Mouse (Mus musculus): Measurements from ENCODE around the gene Psd4. TPM values are rescaled to one million over a fixed set of nuclear protein-coding genes. Genes with fewer than 3 reads are reported as not detected.

Psd4 gene
- polyA plus RNA-seq, 1 experiment from 2014 or later, result 0.77 TPM

DNA sequence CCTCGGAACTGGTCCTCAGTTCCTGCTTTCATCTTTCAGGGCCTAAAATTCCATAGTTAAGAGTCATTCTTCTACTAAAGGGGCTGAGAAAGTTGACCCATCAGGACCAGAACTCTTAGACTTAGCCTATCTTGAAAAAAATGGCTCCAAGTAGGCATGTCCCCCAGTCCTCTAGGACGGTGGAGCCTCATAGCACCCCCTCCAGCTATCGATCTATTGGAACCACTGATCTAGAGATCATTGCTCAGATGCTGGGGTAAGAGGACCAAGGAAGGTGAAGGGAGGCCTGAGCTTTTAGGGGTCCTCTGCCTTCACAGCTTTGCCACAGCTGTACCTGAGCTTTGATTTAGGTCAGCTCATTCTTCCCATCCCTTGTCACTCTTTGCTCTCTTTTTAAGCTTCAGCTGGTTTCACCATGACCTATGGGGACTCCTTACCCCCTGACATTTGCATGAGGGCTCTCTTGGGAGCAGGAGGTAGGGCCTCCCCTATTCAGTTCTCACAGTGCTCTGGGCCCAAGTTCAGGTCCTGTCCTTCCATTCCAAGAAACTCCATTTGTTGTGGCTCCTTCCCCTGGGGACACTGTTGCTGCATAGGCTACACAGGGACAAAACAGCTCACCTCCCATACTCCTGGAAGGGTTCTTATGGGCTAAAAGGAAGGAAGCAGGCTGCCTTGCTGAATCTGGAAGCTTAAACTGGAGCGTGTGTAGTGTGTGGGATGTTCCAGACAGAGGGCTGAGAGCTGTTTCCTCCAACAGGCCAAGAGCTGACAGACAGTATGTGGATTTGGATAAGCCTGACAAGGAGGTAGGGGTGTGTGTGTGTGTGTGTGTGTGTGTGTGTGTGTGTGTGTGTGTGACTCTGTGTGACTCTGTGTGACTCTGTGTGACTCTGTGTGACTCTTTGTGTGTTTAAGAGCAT, 20.2 kb downstream of the Psd4 start:
- 92% methylated on average over 4 of the region's 4 CpGs for WGBS
- Histone ChIP-seq H3K9me3 (no peaks in the 10 kb centered on the region), H3K4me2 (replicated peaks) (no peak overlapping the region), H3K4me1 (no peaks in the 10 kb centered on the region), H3K27ac (replicated peaks) (no peak overlapping the region), H3K4me3 (no peak overlapping the region), H3K9ac (replicated peaks) (no peak overlapping the region), H3K36me3 (no peaks in the 10 kb centered on the region), H3K27me3 (no peaks in the 10 kb centered on the region)
- ATAC-seq (ENCODE audit: low FRiP score, low read depth), result no peak

DNA sequence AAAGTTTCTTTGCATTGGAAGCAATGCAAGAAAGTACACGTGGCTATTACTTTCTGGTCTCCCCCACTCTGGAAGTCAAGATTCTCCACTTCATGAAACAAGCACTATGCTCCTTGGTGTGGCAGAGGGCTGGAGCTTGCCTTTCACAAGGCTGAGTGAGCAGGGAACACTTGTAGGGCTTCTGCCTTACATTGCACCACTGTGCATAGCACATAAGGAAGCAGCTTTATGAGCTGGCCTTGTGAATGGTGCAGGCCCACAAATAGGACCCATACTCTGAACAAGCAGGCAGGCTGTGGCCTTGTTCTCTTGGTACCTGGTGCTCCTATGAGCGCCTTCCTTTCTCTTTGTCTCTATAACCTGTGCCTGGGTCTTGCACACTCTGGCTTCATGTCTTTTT, 25.9 kb downstream of the Psd4 start:
- no peaks in the 10 kb centered on the region for H3K4me1 ChIP-seq
- WGBS, result 85% methylated on average over 2 of the region's 2 CpGs
- H3K27ac ChIP-seq (replicated peaks), result no peak overlapping the region
- H3K4me2 ChIP-seq (replicated peaks), result no peak overlapping the region
- H3K4me3 ChIP-seq, result no peak overlapping the region
- no peak for ATAC-seq (ENCODE audit: low FRiP score, low read depth)
- no peaks in the 10 kb centered on the region for H3K9me3 ChIP-seq
- H3K9ac ChIP-seq (replicated peaks), result no peak overlapping the region
- no peaks in the 10 kb centered on the region for H3K36me3 ChIP-seq
- H3K27me3 ChIP-seq, result no peaks in the 10 kb centered on the region

DNA sequence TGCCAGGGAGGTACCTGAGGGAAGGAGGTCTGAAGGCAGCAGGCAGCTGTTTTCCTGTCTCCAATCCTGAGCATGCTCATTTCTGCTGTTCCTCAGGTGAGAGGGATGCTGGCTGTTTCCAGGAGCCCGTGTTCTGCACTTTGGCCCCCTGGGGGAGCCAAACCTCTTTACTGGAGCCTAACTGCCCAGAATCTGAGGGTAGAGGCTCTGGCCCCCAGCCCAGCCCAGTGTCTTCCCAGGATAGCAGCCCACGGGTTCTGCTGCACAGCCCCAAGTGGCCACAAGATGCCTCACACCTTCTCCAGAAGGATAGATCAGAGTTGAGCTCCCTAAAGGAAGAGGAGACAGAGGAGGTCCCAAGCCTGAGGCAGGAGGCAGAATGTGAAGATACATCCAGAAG, 29.7 kb downstream of the Psd4 start:
- no peak overlapping the region for H3K4me2 ChIP-seq (replicated peaks)
- H3K9ac ChIP-seq (replicated peaks), result no peak overlapping the region
- 22% methylated on average over 2 of the region's 2 CpGs for WGBS
- no peak overlapping the region for H3K4me3 ChIP-seq
- no peaks in the 10 kb centered on the region for H3K4me1 ChIP-seq
- no peaks in the 10 kb centered on the region for H3K27me3 ChIP-seq
- H3K27ac ChIP-seq (replicated peaks), result no peak overlapping the region
- ATAC-seq (ENCODE audit: low FRiP score, low read depth), result no peak
- no peaks in the 10 kb centered on the region for H3K36me3 ChIP-seq
- no peaks in the 10 kb centered on the region for H3K9me3 ChIP-seq

DNA sequence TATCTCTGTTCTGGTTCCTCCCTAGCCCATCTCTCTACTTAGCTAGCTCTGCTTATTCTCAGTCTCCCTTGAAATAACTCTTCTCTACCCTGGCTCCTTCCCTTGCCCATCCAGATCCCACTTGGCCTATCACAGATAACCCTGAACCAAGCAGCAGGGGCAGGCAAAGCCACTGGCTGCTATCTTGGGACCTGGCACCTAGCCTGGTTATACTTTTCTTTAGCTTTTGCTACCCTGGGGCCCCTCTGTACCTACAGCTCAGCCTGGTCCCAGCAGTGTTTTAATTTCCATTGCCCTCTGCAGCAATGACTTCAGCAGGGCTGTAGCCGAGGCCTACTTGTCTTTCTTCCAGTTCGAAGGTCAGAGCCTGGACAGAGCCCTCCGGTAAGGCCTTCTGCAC, 33.3 kb downstream of the Psd4 start:
- H3K9me3 ChIP-seq, result no peaks in the 10 kb centered on the region
- no peak for ATAC-seq (ENCODE audit: low FRiP score, low read depth)
- H3K27me3 ChIP-seq, result peaks cover 18% of the 10 kb centered on the region
- H3K4me2 ChIP-seq (replicated peaks), result no peak overlapping the region
- no peaks in the 10 kb centered on the region for H3K36me3 ChIP-seq
- H3K4me3 ChIP-seq, result no peak overlapping the region
- peaks cover 6% of the 10 kb centered on the region for H3K4me1 ChIP-seq
- no peak overlapping the region for H3K9ac ChIP-seq (replicated peaks)
- no peak overlapping the region for H3K27ac ChIP-seq (replicated peaks)
- 89% methylated on average over 3 of the region's 3 CpGs for WGBS

DNA sequence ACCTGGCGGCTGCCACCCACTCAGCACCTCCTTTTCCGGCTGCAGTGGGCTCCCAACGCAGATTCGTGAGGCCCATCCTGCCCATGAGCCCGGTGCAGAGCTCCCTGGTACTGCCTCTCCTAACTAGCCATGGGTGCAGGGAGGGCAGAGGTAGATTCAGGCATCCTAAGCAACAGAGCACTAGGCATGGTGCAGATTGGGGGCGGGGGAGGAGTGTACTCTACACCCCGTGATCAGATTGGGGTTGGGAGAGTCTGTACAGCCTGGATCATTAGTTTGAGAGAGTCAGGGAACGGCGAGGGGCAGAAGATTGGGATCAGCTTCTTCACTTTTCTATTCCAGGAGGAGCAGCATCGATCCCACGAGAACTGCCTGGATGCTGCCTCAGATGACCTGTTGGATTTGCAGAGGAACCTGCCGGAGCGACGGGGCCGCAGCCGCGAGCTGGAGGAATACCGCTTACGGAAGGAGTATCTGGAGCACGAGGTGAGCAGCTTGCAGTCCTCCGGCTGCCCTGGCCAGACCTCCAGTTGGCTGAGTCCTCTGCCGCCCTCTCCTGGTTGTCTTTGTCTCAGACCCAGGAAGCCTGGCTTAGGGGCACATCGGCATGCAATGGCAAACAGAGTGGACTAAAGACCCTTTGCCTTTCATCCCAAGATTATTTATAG, 38.1 kb downstream of the Psd4 start:
- WGBS, result 13% methylated on average over 23 of the region's 23 CpGs
- H3K27ac ChIP-seq (replicated peaks), result no peak overlapping the region
- peak overlapping the region; percentile 45 for H3K9ac ChIP-seq (replicated peaks)
- H3K4me3 ChIP-seq, result peak overlapping the region; percentile 15
- peaks cover 15% of the 10 kb centered on the region for H3K4me1 ChIP-seq
- no peaks in the 10 kb centered on the region for H3K36me3 ChIP-seq
- H3K27me3 ChIP-seq, result peaks cover 26% of the 10 kb centered on the region
- H3K4me2 ChIP-seq (replicated peaks), result peak overlapping the region; percentile 50
- peak; percentile 74 for ATAC-seq (ENCODE audit: low FRiP score, low read depth)
- H3K9me3 ChIP-seq, result no peaks in the 10 kb centered on the region

DNA sequence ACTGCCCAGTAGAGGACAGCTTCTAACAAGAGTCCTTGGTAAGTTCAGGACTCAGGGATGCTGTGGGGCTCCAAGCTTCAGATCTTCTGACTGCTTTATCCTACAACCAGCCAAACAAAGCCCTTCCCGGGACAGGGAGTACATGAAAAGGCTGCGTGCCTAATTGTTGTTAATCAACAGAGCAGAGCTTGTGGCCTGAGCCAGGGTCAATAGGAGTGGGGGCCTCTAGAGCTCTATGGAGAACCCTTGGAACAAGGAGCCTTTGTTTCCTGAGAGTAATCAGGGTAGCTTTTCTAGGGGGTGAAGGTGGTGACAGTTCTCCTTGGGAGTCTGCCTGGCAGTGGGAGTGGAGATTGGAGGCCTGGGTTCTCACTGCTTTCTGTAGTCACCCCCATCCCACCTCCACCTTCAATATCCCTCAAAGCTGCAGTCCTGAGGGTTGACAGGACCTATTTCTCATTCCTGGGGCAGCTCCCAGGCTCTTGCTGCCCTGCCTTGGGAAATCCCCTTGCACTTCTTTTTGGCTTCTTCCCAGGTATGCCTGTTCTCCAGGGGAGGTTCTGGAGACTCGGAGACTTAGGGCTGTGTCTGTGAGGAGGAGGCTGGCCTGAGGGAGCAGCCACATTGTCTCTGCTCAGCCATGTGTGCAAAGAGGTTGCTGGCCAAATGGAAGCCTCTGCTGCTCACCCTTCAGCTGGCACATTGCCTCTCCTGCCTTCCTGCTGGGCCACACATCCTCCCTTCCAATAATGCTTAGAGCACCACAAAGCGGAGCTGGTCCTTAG, 40.5 kb downstream of the Psd4 start:
- Histone ChIP-seq H3K4me3 (no peak overlapping the region), H3K9ac (replicated peaks) (no peak overlapping the region), H3K27ac (replicated peaks) (no peak overlapping the region), H3K4me2 (replicated peaks) (no peak overlapping the region), H3K9me3 (no peaks in the 10 kb centered on the region), H3K27me3 (peaks cover 30% of the 10 kb centered on the region), H3K36me3 (no peaks in the 10 kb centered on the region), H3K4me1 (peaks cover 15% of the 10 kb centered on the region)
- WGBS, result 18% methylated on average over 4 of the region's 4 CpGs
- no peak for ATAC-seq (ENCODE audit: low FRiP score, low read depth)

DNA sequence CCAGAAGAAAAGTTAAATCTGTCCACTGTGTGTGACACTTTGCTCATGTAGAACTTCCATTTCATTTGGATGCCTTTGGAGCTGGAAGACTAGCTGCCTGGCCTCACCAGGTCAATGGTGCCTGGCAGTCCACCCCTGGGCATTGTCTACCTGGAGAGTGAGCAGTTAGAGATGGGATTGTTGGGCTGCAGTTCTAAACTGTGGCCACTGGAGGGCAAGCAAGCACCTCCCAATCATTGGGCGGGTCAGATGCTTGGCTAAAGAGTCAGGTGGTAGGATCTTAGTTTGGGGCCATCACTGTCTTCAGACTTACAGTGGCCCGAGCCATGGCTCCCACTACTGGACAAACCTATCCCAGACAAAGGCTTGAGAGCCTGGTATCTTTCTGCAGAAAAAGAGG, 41.8 kb downstream of the Psd4 start:
- Histone ChIP-seq H3K4me1 (peaks cover 15% of the 10 kb centered on the region), H3K27me3 (peaks cover 29% of the 10 kb centered on the region), H3K9ac (replicated peaks) (no peak overlapping the region), H3K4me3 (no peak overlapping the region), H3K4me2 (replicated peaks) (no peak overlapping the region), H3K36me3 (no peaks in the 10 kb centered on the region), H3K9me3 (no peaks in the 10 kb centered on the region), H3K27ac (replicated peaks) (no peak overlapping the region)
- peak; percentile 21; the same call in 1 of the 2 replicates for ATAC-seq (ENCODE audit: low FRiP score, low read depth)
- WGBS, result 5% methylated on average over 2 of the region's 2 CpGs

DNA sequence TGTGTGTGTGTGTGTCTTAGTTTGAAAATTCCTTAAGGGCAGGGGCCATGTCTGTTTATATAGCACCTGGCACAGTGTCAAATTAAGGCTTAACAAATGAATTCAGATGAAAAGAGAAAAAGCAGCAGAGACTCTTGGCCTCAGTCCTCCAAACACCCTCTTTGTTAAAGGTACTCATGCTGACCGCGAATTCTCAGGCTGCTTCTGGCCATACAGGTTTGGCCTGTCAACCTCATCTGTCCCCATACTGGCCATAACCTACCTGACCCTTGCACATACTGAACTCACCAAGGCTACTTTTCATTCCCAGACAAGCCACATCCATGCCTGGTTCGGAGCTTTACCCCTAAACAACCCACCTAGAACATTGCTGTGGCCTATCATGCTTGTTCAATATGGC, 45.8 kb downstream of the Psd4 start:
- Histone ChIP-seq H3K27ac (replicated peaks) (no peak overlapping the region), H3K4me3 (no peak overlapping the region), H3K9me3 (no peaks in the 10 kb centered on the region), H3K9ac (replicated peaks) (no peak overlapping the region), H3K4me1 (peaks cover 7% of the 10 kb centered on the region; the same call in 1 of the 2 replicates), H3K36me3 (no peaks in the 10 kb centered on the region), H3K27me3 (peaks cover 34% of the 10 kb centered on the region), H3K4me2 (replicated peaks) (no peak overlapping the region)
- ATAC-seq (ENCODE audit: low FRiP score, low read depth), result no peak
- 86% methylated on average over 3 of the region's 3 CpGs for whole genome bisulfite sequencing

DNA sequence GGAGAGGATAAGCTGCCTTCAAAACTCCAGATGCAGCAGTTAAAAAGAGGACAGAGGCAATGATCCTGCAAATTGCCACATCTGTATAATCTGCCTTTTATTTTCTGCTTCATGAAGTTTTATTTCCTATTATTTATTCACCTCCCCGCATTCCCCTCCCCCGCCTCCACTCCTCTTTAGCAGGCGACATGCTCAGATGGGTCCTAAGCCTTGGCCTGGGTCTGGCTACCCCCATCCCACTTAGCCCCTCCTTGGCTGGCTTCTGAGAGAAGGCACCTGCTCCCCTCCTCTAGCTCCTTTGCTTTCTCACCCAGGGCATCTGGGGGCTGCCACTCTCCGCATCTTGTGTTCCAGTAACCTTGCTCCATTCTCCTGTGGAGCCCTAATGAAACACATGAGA, 46.3 kb downstream of the Psd4 start:
- no peak overlapping the region for H3K27ac ChIP-seq (replicated peaks)
- no peak overlapping the region for H3K4me3 ChIP-seq
- H3K4me1 ChIP-seq, result peaks cover 4% of the 10 kb centered on the region; the same call in 1 of the 2 replicates
- peaks cover 37% of the 10 kb centered on the region for H3K27me3 ChIP-seq
- no peak overlapping the region for H3K9ac ChIP-seq (replicated peaks)
- H3K9me3 ChIP-seq, result no peaks in the 10 kb centered on the region
- ATAC-seq (ENCODE audit: low FRiP score, low read depth), result no peak
- H3K4me2 ChIP-seq (replicated peaks), result no peak overlapping the region
- H3K36me3 ChIP-seq, result no peaks in the 10 kb centered on the region
- 59% methylated on average over 4 of the region's 4 CpGs for WGBS

DNA sequence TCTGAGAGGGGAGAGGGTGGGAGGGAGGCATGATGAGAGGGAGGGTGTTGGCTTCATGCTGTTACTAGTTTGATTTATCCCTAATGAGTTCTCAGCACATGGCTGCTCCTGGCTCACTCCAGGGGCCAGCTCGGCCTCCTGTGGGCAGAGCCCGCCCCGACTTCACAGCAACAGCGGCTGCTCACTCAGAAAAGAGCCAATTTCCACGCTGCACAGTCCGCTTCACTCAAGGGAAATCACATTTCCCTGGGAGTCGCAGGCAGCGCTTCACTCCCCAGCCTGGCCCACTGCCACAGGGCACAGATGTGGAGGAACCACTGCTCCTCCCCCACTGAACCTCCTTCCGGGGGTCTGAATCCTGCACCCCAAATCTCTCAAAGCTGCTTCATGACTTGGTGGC, 49.3 kb downstream of the Psd4 start:
- Histone ChIP-seq H3K9me3 (no peaks in the 10 kb centered on the region), H3K9ac (replicated peaks) (no peak overlapping the region), H3K4me2 (replicated peaks) (no peak overlapping the region), H3K4me3 (no peak overlapping the region), H3K4me1 (peaks cover 4% of the 10 kb centered on the region; the same call in 1 of the 2 replicates), H3K27me3 (peaks cover 26% of the 10 kb centered on the region), H3K36me3 (no peaks in the 10 kb centered on the region), H3K27ac (replicated peaks) (no peak overlapping the region)
- WGBS, result 7% methylated on average over 9 of the region's 9 CpGs
- ATAC-seq (ENCODE audit: low FRiP score, low read depth), result peak; percentile 70; the same call in 1 of the 2 replicates

DNA sequence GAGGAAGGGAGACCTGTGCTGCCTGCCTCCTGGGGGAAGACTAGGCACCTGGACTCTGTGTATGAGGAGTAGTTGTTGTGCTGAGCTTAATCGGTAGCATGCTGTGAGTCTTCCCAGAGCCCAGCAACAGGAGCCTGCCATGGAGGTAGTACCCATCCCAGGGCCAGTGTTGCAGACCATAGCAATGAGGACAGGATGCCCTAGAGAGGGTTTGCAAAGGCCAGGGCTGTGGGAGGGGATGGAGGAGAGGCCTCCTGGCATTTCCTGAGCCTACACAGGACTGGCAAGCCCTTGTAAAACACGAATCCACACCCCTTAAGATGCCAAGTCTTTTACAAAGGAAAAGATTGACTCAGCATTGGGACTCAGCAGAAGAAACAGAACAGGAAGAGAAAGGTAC, 49.7 kb downstream of the Psd4 start:
- WGBS, result 21% methylated on average over 2 of the region's 2 CpGs
- H3K4me2 ChIP-seq (replicated peaks), result no peak overlapping the region
- H3K9me3 ChIP-seq, result no peaks in the 10 kb centered on the region
- peaks cover 26% of the 10 kb centered on the region for H3K27me3 ChIP-seq
- H3K27ac ChIP-seq (replicated peaks), result no peak overlapping the region
- ATAC-seq (ENCODE audit: low FRiP score, low read depth), result no peak
- H3K4me3 ChIP-seq, result no peak overlapping the region
- no peak overlapping the region for H3K9ac ChIP-seq (replicated peaks)
- H3K36me3 ChIP-seq, result no peaks in the 10 kb centered on the region
- peaks cover 4% of the 10 kb centered on the region; the same call in 1 of the 2 replicates for H3K4me1 ChIP-seq

DNA sequence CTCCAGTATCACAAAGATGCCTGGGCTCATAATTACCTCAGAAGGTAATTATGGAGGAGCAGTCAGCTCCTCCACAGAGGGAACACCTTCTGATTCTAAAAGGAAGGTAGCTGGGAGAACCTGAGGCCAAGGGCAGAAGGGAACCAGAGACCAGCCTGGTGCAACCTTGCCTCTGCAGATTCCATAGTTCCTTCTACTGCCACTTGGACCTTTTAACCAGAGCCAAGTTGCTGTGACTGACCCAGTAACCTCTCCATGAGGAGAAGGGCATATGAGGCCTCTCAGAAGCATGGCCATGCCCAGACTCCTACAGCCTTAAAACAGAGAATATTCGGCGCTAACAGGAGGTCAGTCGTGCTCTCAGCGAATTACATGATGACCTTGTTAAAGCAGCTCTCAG, 50.2 kb downstream of the Psd4 start:
- no peak for ATAC-seq (ENCODE audit: low FRiP score, low read depth)
- 96% methylated on average over 4 of the region's 4 CpGs for WGBS
- no peak overlapping the region for H3K27ac ChIP-seq (replicated peaks)

More for the DNA sequence above, 50.2 kb downstream of the Psd4 start:
- Histone ChIP-seq H3K9ac (replicated peaks) (no peak overlapping the region), H3K27me3 (peaks cover 26% of the 10 kb centered on the region), H3K9me3 (no peaks in the 10 kb centered on the region), H3K4me2 (replicated peaks) (no peak overlapping the region), H3K4me1 (peaks cover 4% of the 10 kb centered on the region; the same call in 1 of the 2 replicates), H3K4me3 (no peak overlapping the region), H3K36me3 (no peaks in the 10 kb centered on the region)
